Mouse (Mus musculus): Measurements from ENCODE around the gene Magi2.
A peak's percentile ranks its signal among the peaks of the same experiment; 100 is the strongest.
"Not testable (repeated sequence)": the region's sequence is repeated elsewhere in the genome, so short reads cannot be mapped to it uniquely, and the experiment has no call there.

The Magi2 gene

DNA sequence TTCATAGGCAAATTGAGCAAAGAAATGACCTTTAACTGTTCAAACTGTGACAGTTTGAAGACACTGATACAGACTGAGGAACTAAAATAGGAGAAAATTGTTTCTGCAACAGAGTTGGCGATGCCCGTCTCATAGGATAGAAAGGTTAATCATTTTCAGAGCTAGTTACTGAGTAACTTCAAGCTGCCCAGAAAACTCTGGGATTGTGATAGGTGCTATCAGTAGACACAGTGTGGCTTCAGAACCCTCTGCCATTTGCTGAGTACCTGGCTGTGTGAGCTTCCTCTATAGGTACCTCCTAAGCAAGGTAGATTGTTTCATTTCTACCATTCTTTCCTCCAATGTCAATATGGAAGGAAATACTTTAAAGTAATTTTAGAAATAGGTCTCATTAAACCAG, 1014.7 kb downstream of the Magi2 start:
- DNase-seq (ENCODE audit: low read depth, low spot score) = no peak

- DNase-seq (ENCODE audit: low read depth, low spot score) = no peak
These were observed 1015.7 kb downstream of the Magi2 start for GRCm38 (mm10) chr5:20242496-20242895.

- DNase-seq (ENCODE audit: low read depth, low spot score) = no peak
These were observed 1022.5 kb downstream of the Magi2 start for GRCm38 (mm10) chr5:20249382-20249781.

GRCm38 (mm10) chr5:20251541-20251940, 1024.7 kb downstream of the Magi2 start:
- no peak for DNase-seq (ENCODE audit: low read depth, low spot score)

- no peak for DNase-seq (ENCODE audit: low read depth, low spot score)
These were observed 1029.5 kb downstream of the Magi2 start for GRCm38 (mm10) chr5:20256150-20256868.

GRCm38 (mm10) chr5:20256933-20257332, 1030.1 kb downstream of the Magi2 start:
- no peak for DNase-seq (ENCODE audit: low read depth, low spot score)

- no peak for DNase-seq (ENCODE audit: low read depth, low spot score)
These were observed 1030.6 kb downstream of the Magi2 start for GRCm38 (mm10) chr5:20257419-20257818.

DNA sequence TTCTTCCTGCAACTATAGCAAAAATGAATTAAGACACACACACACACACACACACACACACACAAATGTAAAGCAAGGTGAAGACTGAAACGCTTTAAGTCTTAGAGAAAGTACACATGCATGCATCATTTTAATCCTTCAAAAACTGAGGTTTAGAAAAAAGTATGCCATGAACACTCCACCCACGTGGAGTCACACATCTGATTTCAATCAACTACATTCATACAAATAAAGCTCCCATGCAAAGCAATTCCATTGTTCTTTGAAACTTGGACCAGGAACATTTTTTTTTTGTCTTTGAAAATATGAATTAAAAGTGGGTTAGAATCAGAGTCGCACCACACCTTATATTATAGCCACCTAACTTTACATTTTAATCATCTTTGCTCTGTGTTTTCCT, 1032.9 kb downstream of the Magi2 start:
- DNase-seq (ENCODE audit: low read depth, low spot score) = no peak

GRCm38 (mm10) chr5:20272680-20273079, 1045.8 kb downstream of the Magi2 start:
- not testable (repeated sequence) for DNase-seq (ENCODE audit: low read depth, low spot score)

DNA sequence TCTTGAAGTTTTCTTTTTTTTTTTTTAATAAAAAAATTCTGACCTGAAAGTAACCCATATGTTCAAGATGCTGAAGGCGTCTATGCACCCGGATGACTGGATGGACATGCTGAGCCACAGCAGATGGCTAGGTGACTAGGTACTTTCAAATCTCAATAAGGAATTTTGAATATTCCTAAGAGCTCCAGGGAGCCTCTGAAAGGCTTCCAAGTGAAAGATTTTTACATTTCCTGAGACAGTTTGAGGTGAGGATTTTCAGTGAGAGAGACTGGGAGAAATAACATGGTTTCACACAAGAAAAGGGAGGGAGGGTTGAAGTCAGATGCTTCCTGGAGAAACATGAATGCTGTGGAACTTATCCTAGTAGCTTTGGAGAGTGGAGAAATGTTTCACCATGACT, 1048.8 kb downstream of the Magi2 start:
- DNase-seq (ENCODE audit: low read depth, low spot score) = no peak

DNA sequence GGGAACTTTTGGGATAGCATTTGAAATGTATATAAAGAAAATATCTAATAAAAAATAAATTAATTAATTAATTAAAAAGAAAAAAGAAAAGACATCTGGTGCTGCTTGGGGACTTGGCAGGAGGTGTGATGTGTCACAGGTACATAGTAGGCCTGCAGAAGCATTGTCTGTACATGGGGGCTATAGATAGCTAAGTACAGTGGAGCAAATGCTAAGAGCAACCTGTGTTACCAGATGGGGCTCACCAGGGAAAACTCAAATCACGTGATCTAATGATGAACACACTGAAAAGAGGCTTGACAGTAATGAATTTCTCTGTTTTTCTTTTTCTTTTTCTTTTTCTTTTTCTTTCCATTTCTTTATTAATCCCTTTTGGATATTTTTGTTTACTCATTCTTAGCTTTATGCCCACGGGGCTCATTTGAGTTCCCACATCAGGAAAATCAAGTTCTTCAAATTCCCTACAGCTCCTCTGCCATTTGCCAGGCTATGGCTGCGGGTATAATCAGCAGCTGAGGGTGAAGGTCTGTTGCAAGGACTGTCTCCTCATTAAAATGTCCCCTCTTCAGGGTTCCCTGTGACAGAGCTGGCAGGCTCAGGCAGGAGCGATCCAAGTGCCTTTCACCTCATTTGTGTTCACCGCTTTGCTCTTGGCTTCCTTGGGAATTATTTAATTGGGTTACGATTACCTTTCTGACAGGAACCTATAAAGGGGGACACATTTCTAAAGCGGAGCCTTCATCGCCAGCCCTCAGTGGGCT, 1058.4 kb downstream of the Magi2 start:
- DNase-seq (ENCODE audit: low read depth, low spot score) = no peak

- no peak for DNase-seq (ENCODE audit: low read depth, low spot score)
These were observed 1067.7 kb downstream of the Magi2 start for GRCm38 (mm10) chr5:20294521-20294920.

DNA sequence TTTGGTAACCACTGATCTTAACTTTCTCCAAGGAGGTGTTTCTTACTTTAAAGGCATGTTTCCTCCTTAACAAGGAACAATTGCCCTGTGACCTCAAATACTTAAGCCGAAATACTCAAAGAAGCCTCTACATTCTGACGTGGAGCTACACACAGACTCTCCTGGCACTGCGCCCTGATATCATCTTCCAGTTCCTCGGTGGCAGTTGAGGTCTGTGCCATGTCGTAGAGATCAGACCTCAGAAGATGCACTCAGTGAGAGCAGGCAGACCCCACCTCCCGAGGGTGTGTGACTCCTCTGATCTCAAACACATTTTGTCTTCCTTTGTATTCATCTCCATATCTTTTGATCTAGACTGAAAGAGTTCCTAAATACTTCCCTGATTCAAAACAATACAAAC, 1073.0 kb downstream of the Magi2 start:
- DNase-seq (ENCODE audit: low read depth, low spot score) = no peak

DNA sequence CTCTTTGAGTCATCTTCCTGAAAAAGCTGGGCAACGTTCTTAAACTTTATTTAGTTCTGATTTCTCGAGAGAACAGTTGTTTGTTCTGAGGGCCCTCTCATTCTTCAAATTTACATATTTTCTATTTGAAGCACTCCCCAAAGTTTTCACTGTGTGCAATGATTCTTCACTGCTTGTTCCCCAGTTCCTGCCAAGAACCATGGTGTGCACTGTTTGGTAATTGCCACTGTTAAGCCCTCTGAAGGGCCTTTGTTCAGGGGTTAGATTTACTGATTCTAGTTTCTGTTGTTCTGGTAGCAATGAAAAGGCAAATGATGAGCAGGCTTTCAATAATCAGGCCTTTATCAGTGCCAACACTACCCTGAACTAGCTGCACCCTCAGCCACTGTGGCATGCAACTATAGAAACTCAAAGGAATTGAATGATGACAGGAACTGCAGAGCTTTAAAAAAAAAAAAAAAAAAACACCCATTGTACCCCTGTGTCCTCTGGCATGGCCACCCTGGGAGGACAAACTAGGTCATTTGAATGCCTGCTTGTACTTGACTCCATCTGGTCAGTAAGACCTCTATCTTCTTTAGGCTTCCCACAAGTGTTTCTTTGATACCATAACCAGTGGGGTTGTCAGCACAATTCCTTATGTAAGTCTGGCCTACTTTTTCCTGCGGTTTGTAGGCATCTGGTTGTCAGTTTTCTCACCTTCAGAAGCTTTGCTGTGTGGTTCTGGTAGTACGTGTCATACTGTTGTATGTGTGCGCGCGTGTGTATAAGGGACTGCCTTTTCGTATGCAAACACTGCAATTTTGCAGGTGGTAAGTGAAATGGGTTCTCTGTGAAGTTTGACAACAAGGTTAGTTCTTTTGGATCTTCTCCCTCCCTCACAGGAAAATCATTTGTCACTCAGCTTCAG, 1076.5 kb downstream of the Magi2 start:
- DNase-seq (ENCODE audit: low read depth, low spot score) = no peak

GRCm38 (mm10) chr5:20320970-20321369, 1094.1 kb downstream of the Magi2 start:
- no peak for DNase-seq (ENCODE audit: low read depth, low spot score)

DNA sequence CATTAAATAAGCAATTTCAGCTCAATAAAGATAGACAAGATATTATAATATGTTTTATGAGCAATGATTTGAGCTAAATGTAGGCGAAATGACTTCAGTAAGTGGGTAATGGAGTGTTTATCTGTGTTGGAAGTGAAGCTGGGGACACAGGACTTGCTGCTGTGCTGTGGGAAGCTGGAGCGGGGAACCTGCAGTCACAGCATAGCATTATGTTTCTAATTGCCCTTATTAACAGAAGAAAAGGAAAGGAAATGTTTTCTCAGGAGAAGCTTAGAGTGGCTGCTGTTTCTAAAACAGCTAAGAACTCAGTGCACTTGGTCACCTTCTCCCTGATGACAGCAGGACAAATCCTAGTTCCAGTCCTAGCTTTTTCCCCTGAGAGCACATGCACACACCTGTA, 1098.5 kb downstream of the Magi2 start:
- DNase-seq (ENCODE audit: low read depth, low spot score) = peak; percentile 3

GRCm38 (mm10) chr5:20328901-20329300, 1102.1 kb downstream of the Magi2 start:
- no peak for DNase-seq (ENCODE audit: low read depth, low spot score)

- no peak for DNase-seq (ENCODE audit: low read depth, low spot score)
These were observed 1103.2 kb downstream of the Magi2 start for GRCm38 (mm10) chr5:20330025-20330424.

GRCm38 (mm10) chr5:20332574-20332973, 1105.7 kb downstream of the Magi2 start:
- no peak for DNase-seq (ENCODE audit: low read depth, low spot score)

- no peak for DNase-seq (ENCODE audit: low read depth, low spot score)
These were observed 1107.7 kb downstream of the Magi2 start for GRCm38 (mm10) chr5:20334549-20334948.

DNA sequence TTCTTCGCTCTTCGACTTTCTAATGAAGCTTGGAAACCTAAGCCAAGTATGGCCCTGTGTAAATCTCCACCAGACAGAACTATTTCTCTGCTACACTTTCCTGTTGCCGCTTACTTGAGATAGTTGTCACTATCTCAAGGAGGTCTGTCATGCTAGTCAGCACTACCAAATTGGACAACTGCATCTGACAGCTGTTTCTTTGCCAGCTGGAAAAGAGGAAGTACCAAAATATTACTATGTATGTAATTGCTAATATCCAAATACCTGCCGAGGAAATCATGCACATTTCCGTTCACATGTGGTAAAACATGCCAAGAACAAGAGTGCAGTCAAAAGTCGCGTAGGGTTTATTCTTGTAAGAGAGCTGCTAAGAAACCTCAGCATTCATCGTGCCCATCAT, 1126.1 kb downstream of the Magi2 start:
- DNase-seq (ENCODE audit: low read depth, low spot score) = no peak

DNA sequence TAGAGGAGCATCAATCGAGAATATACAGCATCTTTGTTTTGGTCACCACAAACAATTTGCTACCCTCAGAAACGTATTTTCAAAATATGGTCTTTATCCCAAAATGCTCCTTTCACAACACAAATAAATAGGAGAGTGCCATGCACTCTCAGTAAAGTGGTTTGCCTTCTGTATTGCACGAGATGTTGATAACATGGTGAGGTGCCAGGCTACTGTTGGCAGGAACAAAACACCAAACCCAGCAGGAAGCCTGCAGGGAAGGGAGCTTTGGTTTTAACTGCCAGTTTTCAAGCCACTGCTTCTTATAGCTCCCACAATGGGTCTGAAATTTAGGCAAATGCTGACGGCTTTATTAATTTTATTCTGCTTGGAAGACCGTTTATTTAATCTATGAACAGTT, 1131.6 kb downstream of the Magi2 start:
- DNase-seq (ENCODE audit: low read depth, low spot score) = no peak

All from WW6 (cell line).